Mouse (Mus musculus) adrenal gland, adult 8-10 months (tissue): ENCODE data around the gene Gtf2f2. TPM values are rescaled to one million over a fixed set of nuclear protein-coding genes. Genes with fewer than 3 reads are reported as not detected.

Source experiments
- DNase-seq: peaks from one replicate; pipeline ENCODE4 v3.0.0; 2022
- total RNA-seq, 4 experiments: library from RNA; stranded (reverse); gene quantifications; 2 replicates each; pipeline ENCODE4 v1.2.4; 2022

Gene Gtf2f2
- 10 to 100 TPM; 22.0 to 25.0 (median 23.2) TPM for total RNA-seq

GRCm38 (mm10) chr14:76010102-76011061 is at the start of gene Gtf2f2:
Gtf2f2 (minus strand) TSS chr14:76010865.
- peak; percentile 90 for DNase-seq

GRCm38 (mm10) chr14:76059441-76059840 is 48.8 kb upstream of the Gtf2f2 start:
- DNase-seq = peak; percentile 26

- no peak for DNase-seq
Observed at GRCm38 (mm10) chr14:76053726-76054125, 43.1 kb upstream of the Gtf2f2 start.

- no peak for DNase-seq
Observed at GRCm38 (mm10) chr14:76051966-76052365, 41.3 kb upstream of the Gtf2f2 start.

DNA sequence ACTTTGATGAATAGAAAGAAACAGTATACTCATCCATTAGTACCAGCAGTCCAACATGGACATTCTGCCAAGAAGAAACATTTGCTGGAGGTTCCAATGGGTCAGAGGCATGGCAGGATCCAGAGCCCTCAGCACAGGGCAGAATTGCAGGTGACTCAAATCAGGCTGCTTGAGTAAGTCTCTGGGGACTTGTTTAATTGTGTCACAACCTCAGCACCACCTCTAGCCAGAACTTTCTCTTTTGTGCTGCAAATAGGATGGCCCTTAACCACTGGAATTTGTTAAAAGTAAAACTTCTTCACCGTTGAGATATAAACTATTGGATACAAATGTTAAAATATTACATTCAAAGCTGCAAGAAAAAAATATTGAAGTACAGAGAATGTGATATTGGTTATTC is 35.1 kb upstream of the Gtf2f2 start:
- DNase-seq = no peak

GRCm38 (mm10) chr14:76044164-76044557 is 33.5 kb upstream of the Gtf2f2 start:
- no peak for DNase-seq

DNA sequence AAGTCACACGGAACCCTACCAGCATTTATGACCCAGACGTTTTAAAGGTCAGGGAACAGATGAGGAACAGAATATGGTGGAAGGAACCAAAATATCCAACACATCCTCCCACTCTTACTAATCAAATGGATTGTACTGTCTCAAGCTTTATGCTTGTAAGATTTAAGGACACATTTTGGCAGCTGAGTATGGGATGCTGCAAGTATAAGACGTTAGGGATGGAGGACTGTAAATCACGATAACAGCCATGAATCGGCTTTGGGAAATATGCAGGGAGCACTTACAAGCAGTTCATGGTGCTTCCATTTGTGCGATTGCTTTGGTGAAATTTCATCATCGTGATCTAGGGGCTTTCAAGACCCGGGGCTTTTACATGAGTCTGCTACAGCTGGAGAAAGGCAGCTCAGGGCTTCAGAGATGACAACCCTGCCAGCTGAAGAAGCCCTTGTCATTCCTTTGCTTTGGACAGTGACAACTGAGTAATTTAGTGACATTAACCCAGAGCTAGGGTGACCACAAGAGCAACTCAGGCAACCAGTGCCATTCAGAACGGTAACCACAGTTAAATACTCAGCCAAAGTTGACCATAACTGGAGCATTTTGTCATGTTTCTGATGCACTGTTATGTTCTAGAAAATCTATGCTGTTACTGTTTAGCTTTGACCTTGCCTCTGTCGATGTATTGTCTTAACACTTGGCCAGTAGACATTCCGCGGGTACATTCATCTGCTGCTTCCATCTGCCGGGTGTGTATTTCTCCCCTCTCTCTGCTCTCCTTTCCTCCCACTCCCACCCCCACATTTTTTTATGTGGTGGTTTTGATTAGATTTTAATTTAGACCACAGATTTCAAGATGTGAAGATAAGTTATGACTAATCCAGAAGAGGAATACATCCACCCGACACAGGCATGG is 32.8 kb upstream of the Gtf2f2 start:
- DNase-seq = no peak

DNA sequence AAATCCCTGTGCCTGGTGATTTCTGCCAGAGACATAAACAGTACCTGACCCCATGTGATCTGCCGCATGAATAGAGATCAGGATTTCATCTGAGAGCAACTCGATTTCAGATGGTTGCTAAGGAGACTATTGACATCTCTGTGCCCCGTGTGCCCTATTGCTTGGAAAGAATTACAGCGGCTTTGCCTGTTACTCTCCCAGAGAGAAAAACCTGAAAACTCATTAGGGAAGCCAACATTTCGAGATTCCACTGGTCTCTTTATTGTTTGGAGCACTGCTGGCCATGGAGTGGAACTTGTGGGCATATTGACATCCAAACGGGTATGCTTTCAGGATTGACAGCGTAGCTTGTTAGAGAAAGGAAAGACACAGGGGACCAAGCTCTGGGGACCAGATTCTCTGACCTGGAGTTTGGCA is 22.6 kb upstream of the Gtf2f2 start:
- DNase-seq = no peak

DNA sequence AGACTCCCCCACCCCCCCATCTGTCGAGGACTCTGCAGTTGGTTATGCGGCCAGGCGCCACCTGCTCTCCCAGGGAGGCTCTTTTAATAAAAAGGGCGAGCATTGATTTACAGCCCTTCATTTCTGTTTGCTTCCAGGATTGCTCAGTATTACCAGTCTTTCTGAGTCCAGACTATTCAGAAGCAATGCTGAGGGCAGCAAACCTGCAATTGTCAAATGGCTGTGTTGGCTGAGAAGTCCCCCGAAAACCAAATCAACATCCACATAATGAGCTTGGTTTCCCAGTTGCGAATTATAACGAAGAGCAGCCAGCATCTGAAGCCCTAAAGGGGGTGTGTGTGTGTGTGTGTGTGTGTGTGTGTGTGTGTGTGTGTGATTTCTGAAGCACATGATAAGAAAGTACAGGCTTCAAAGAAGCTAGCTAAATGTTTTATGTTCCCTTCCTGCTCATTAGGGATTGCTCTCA is 22.0 kb upstream of the Gtf2f2 start:
- DNase-seq = no peak

GRCm38 (mm10) chr14:76031117-76031842 is 20.6 kb upstream of the Gtf2f2 start:
- DNase-seq = peak; percentile 8

GRCm38 (mm10) chr14:76024641-76025040 is 14.0 kb upstream of the Gtf2f2 start:
- no peak for DNase-seq

GRCm38 (mm10) chr14:76020927-76021719 is 10.5 kb upstream of the Gtf2f2 start:
- DNase-seq = no peak

DNA sequence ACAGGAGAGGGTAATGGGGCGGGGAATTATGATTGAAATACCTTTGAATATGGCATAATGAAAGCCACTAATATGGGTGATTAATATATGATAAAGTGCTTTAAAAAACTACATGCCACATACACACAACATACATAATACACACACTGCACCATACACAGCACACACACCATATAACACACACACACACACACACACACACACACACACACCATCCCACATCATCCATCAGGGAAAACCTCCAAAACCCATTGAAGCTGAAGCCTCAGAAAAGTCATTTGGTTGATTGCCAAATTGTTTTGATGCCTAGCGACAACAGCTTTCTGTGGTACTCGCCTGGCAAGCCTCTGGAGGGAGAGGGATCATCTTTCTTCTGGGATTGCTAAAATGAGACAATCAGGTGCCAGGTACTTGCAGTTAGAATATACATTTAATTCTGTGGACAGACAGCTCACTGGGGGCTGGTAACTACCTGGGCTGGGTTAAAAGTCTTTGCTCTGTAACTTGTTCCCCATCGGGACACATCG is 9.7 kb upstream of the Gtf2f2 start:
- DNase-seq = no peak

DNA sequence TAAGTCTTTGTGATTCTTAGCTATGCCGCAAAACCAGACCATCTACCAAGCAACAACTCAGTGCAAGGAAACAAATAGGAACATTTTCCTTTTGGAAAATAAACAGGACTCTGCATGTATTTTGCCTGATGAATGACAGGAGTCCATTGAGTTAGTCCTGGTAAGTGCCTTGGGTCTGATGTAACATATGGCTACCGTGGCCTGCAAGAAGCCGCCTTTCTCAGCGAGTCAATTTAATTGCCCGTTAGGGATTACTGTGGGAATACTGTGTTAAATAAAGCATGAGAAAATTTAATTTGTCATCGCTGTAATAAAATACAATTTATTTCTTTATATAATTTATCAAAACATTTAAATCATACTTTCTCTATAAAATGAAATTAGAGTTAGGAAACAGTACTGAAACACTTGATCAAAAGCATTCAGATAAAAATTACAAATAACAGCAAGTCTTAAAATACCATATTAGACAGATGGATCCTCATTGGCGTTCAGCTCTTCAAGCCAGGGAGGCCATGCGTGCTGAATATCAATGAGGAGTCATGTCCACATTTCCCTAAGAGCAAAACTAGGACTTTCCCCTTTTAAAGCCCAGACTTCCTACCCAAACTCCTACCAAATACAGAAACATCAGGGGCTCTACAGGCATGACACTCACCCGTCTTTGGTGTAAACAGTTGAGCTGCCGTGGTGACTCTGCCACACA is 7.3 kb upstream of the Gtf2f2 start:
- no peak for DNase-seq

- no peak for DNase-seq
Observed at GRCm38 (mm10) chr14:76014331-76014730, 3.7 kb upstream of the Gtf2f2 start.

DNA sequence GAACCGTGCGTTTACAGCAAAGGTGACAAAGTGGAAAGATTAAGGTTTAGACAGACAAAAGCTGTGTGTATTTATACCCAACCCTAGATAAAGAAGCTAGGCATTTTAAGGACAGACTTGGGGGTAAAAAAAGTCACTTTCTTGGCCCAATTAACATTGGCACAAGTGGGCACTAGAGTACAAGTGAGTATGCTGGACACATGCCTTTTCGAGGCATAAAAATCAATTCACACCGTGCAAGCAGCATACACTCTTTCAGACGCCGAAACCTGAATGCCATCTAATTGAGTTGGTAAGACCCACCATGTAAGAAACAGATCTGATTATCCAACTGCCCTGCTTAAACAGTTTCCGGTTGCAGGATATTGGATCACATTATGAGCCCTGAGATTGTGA is 395 bp upstream of the Gtf2f2 start:
- DNase-seq = no peak

DNA sequence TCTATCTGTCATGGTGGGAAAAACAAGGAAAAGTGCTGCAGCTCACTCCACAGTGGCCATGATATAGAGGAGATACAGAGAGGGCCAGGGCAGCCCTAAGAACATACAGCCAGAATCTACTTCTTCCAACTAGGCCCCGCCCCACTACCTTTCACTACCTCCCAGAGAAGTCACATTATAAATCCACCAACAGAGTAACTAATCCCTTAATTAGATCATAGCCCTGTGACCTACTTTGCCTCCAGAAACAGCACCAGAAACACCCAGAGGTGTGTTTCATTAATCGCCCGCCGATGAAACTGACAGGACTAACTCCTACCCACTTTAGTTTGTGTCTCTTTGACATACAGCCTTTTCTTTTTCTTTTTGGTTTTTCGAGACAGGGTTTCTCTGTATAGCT is 1.5 kb downstream of the Gtf2f2 start:
- DNase-seq = no peak

DNA sequence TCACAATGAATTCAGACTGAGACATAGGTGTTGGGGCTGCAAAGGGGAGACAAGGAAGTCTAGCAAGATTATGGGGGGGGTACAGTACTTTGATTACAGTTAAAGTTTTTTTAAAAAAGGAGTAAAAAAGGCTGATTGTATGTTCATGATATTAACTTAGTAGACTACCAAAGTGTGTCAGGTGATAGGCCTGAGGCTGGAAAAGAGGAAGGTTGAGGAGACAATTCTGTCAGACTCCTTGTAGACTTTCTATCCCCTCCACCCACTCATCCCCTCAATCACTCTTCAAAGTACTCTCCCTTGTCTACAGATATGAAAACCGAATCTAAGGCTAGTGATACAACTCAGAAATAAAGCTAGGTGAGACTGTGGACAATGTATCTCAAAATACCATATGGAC is 2.5 kb downstream of the Gtf2f2 start:
- no peak for DNase-seq

DNA sequence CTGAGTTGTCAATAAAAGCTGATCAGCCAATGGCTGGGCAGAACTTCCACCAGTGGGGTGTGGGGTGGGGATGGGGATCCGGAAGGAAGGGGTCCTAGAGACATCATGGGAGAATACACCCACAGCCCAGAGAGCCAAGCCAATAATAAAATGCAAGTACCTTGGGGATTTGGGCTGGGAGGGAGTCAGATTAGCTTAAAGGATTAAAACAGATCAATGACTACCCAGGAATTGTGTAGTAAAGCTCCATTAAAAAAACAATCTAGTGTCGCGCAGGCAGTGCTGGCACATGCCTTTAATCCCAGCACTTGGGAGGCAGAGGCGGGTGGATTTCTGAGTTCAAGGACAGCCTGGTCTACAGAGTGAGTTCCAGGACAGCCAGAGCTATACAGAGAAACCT is 5.7 kb downstream of the Gtf2f2 start:
- no peak for DNase-seq

- no peak for DNase-seq
Observed at GRCm38 (mm10) chr14:76001781-76002180, 8.9 kb downstream of the Gtf2f2 start.

- DNase-seq = no peak
Observed at GRCm38 (mm10) chr14:75998082-75998481, 12.6 kb downstream of the Gtf2f2 start.
